Mouse (Mus musculus): Measurements from ENCODE around the gene Tcf15. TPM values are rescaled to one million over a fixed set of nuclear protein-coding genes. Genes with fewer than 3 reads are reported as not detected.

Gene Tcf15
- polyA plus RNA-seq, 1 experiment from 2014 or later = 14.1 TPM

DNA sequence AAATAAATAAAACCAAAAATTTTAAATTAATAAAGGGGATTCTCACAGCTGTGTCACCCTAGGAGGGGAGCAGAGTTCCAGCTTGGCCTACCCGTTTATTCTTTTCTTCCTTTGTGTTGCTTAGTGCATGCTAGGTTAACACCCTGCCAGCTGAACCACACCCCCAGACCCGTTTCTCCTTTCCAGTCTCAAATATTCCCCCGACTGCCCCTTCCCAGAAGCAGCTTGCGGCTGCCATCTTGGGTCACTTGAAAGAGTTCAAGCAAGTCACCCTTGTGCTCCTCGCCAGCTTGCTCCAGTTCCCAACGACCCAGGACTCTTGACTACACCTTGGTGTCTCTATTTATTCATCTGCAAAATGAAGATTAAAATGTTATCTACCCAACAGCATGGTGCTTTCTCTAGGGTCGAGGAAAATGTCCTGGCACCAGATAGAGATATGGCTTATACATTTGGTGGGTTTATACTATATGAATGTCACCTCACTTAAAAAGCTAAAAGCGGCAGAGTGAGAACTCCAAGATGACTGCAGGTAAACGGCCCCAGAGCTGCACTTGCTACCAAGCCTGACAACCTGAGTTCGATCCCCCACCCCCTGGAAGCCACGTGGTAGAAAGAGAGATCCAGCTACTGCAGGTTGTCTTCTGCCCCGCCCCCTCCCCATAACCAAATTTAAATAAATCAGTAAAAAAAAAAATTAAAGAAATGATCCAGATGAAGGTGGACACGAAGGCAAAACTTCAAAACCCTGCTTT lies 49.4 kb downstream of the Tcf15 start:
- Histone ChIP-seq H3K9ac (no peak overlapping the region), H3K4me2 (no peak overlapping the region), H3K4me3 (no peak overlapping the region), H3K27ac (no peak overlapping the region), H3K27me3 (no peaks in the 10 kb centered on the region), H3K36me3 (no peaks in the 10 kb centered on the region), H3K9me3 (replicated peaks) (no peaks in the 10 kb centered on the region), H3K4me1 (replicated peaks) (peaks cover 13% of the 10 kb centered on the region)
- 71% methylated on average over 13 of the region's 13 CpGs for WGBS
- ATAC-seq (replicated peaks; ENCODE audit: insufficient number of reproducible peaks, insufficient read depth, low FRiP score, low read depth) = no peak

GRCm38 (mm10) chr2:152193346-152193710 lies 50.0 kb downstream of the Tcf15 start:
- Histone ChIP-seq H3K4me3 (no peak overlapping the region), H3K9ac (no peak overlapping the region), H3K4me2 (no peak overlapping the region), H3K36me3 (no peaks in the 10 kb centered on the region), H3K4me1 (replicated peaks) (peaks cover 13% of the 10 kb centered on the region), H3K27ac (no peak overlapping the region), H3K9me3 (replicated peaks) (no peaks in the 10 kb centered on the region), H3K27me3 (no peaks in the 10 kb centered on the region)
- 65% methylated on average over 7 of the region's 7 CpGs for WGBS
- no peak for ATAC-seq (replicated peaks; ENCODE audit: insufficient number of reproducible peaks, insufficient read depth, low FRiP score, low read depth)

- WGBS = 85% methylated on average over 2 of the region's 2 CpGs
- Histone ChIP-seq H3K4me2 (no peak overlapping the region), H3K4me1 (replicated peaks) (peaks cover 7% of the 10 kb centered on the region), H3K36me3 (no peaks in the 10 kb centered on the region), H3K4me3 (no peak overlapping the region), H3K27ac (no peak overlapping the region), H3K9me3 (replicated peaks) (no peaks in the 10 kb centered on the region), H3K9ac (no peak overlapping the region), H3K27me3 (no peaks in the 10 kb centered on the region)
- no peak for ATAC-seq (replicated peaks; ENCODE audit: insufficient number of reproducible peaks, insufficient read depth, low FRiP score, low read depth)
Measured at GRCm38 (mm10) chr2:152194586-152194985, 51.2 kb downstream of the Tcf15 start.

DNA sequence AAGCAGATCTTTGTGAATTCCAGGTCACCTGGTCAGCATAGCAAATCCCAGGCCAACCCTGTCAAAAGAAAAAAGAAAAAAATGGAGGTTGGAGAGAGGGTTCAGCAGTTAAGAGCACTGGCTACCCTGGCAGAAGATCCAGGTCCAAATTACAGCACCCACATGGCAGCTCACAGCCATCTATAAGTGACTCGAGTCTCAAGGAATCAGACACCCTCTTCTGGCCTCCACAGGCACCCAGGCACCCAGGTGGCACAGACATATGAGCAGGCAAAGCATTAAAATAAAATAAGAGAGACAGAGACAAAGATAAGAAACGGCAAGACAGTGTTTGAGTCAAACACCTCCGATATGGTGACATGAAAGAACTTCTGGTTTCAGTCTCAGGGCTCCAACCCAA lies 53.5 kb downstream of the Tcf15 start:
- no peak overlapping the region for H3K9ac ChIP-seq
- H3K27me3 ChIP-seq = no peaks in the 10 kb centered on the region
- no peak overlapping the region for H3K27ac ChIP-seq
- H3K4me1 ChIP-seq (replicated peaks) = no peaks in the 10 kb centered on the region
- H3K36me3 ChIP-seq = no peaks in the 10 kb centered on the region
- no peaks in the 10 kb centered on the region for H3K9me3 ChIP-seq (replicated peaks)
- ATAC-seq (replicated peaks; ENCODE audit: insufficient number of reproducible peaks, insufficient read depth, low FRiP score, low read depth) = no peak
- 32% methylated on average over 3 of the region's 3 CpGs for WGBS
- H3K4me2 ChIP-seq = no peak overlapping the region
- no peak overlapping the region for H3K4me3 ChIP-seq

DNA sequence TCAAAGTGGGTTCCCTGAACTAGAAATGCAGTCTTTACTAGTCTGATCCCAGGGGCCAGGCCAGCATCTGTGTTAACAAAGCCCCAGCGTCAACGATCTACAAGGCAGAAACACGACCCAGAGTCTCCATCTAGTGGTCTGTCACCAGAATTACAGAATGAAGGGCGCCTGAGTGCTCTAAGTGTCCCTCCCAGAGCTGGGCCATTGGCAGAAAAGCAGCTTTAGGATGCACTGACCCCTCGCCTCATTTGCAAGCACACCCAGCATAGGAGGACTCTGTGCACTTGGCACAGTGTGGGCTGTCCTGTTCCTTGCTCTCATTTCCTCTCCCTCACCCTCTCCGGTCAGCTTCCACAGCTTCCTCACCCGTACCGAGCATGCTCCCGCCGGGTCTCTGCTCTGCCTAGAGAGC lies 53.9 kb downstream of the Tcf15 start:
- no peak overlapping the region for H3K27ac ChIP-seq
- no peak overlapping the region for H3K4me3 ChIP-seq
- no peaks in the 10 kb centered on the region for H3K36me3 ChIP-seq
- WGBS = 47% methylated on average over 10 of the region's 10 CpGs
- H3K27me3 ChIP-seq = no peaks in the 10 kb centered on the region
- peak; percentile 39; the same call in 1 of the 2 replicates for ATAC-seq (replicated peaks; ENCODE audit: insufficient number of reproducible peaks, insufficient read depth, low FRiP score, low read depth)
- H3K4me2 ChIP-seq = no peak overlapping the region
- no peak overlapping the region for H3K9ac ChIP-seq
- no peaks in the 10 kb centered on the region for H3K9me3 ChIP-seq (replicated peaks)
- H3K4me1 ChIP-seq (replicated peaks) = no peaks in the 10 kb centered on the region

Other genes with a start within 250 kb of the Tcf15 start
- gene Angpt4, start 232.4 kb upstream of the Tcf15 start, polyA plus RNA-seq (2015; fragmentation: Nextera tagmentation; extraction: Ambion mirVana) = 0.30 and 1.3 TPM in 2 replicates
- gene Fam110a, start 163.3 kb upstream of the Tcf15 start, polyA plus RNA-seq (2015; fragmentation: Nextera tagmentation; extraction: Ambion mirVana) = 8.8 and 12.7 TPM in 2 replicates
- gene Slc52a3, start 147.1 kb upstream of the Tcf15 start, polyA plus RNA-seq (2015; fragmentation: Nextera tagmentation; extraction: Ambion mirVana) = 0.40 and 0.87 TPM in 2 replicates
- 0.04 TPM in 1 of 2 replicates, not detected in the other for gene Scrt2, start 62.0 kb upstream of the Tcf15 start, polyA plus RNA-seq (2015; fragmentation: Nextera tagmentation; extraction: Ambion mirVana)
- gene Srxn1, start 38.0 kb upstream of the Tcf15 start, polyA plus RNA-seq (2015; fragmentation: Nextera tagmentation; extraction: Ambion mirVana) = 5.3 and 10.3 TPM in 2 replicates
- 57.9 and 74.6 TPM in 2 replicates for gene Csnk2a1, start 83.3 kb downstream of the Tcf15 start, polyA plus RNA-seq (2015; fragmentation: Nextera tagmentation; extraction: Ambion mirVana)
- 28.8 and 35.4 TPM in 2 replicates for gene Tbc1d20, start 150.3 kb downstream of the Tcf15 start, polyA plus RNA-seq (2015; fragmentation: Nextera tagmentation; extraction: Ambion mirVana)
- gene Rbck1, start 189.1 kb downstream of the Tcf15 start, polyA plus RNA-seq (2015; fragmentation: Nextera tagmentation; extraction: Ambion mirVana) = 54.3 and 79.1 TPM in 2 replicates
- 2.9 and 3.1 TPM in 2 replicates for gene Trib3, start 200.5 kb downstream of the Tcf15 start, polyA plus RNA-seq (2015; fragmentation: Nextera tagmentation; extraction: Ambion mirVana)
- gene Nrsn2, start 233.1 kb downstream of the Tcf15 start, polyA plus RNA-seq (2015; fragmentation: Nextera tagmentation; extraction: Ambion mirVana) = 1.6 and 2.1 TPM in 2 replicates

All from heart, embryonic 15.5 days (tissue).